Mouse (Mus musculus) hindbrain, embryonic 12.5 days (tissue): ENCODE measurements at regions not wholly inside any gene's neighbourhood (a gene's known extent, or its start where the extent isn't known, plus 50 kb on each side); places are given as distances from the start of the nearest gene placed in this dataset.

Source experiments
- ATAC-seq: fragments of 200-750 bp; cut with Nextera tagmentation; 2 replicates; pipeline ENCODE4 v1.8.0; 2017; ENCODE audit warnings: moderate TSS enrichment; ENCODE audit not compliant: low FRiP score
- H3K27ac ChIP-seq: fragments of 300-500 bp; sonication (generic); 2 replicates; pipeline ENCODE4 v1.5.1; 2016; ENCODE audit warnings: mild to moderate bottlenecking
- H3K27me3 ChIP-seq: fragments of 300-500 bp; sonication (generic); 2 replicates; pipeline ENCODE4 v1.6.1; 2016; ENCODE audit warnings: mild to moderate bottlenecking
- H3K36me3 ChIP-seq: fragments of 300-500 bp; sonication (generic); 2 replicates; pipeline ENCODE4 v1.6.1; 2016; ENCODE audit warnings: mild to moderate bottlenecking
- H3K4me1 ChIP-seq: fragments of 300-500 bp; sonication (generic); 2 replicates; pipeline ENCODE4 v1.6.1; 2016
- H3K4me2 ChIP-seq: fragments of 300-500 bp; sonication (generic); replicated peaks from 2 replicates; pipeline ENCODE4 v1.6.1; 2016; ENCODE audit warnings: mild to moderate bottlenecking
- H3K4me3 ChIP-seq: fragments of 300-500 bp; sonication (generic); 2 replicates; pipeline ENCODE4 v1.5.1; 2016; ENCODE audit warnings: mild to moderate bottlenecking
- H3K9ac ChIP-seq: fragments of 300-500 bp; sonication (generic); 2 replicates; pipeline ENCODE4 v1.6.1; 2016; ENCODE audit warnings: mild to moderate bottlenecking, moderate library complexity
- H3K9me3 ChIP-seq: fragments of 300-500 bp; sonication (generic); replicated peaks from 2 replicates; pipeline ENCODE4 v1.6.1; 2016; ENCODE audit warnings: mild to moderate bottlenecking
- WGBS: fragments of 180-500 bp; shearing (Covaris S2); methylation state at CpG from one replicate; pipeline ENCODE4 v1.1.7; 2016; 5-methylcytosine and 5-hydroxymethylcytosine counted together

- WGBS = 91% methylated on average over 9 of the region's 9 CpGs
- Histone ChIP-seq H3K27ac (no peak overlapping the region), H3K27me3 (peaks cover 6% of the 10 kb centered on the region; the same call in 1 of the 2 replicates), H3K4me3 (no peak overlapping the region), H3K9me3 (no peaks in the 10 kb centered on the region), H3K36me3 (no peaks in the 10 kb centered on the region), H3K4me2 (no peak overlapping the region), H3K4me1 (peaks cover 8% of the 10 kb centered on the region; the same call in 1 of the 2 replicates), H3K9ac (no peak overlapping the region)
- no peak for ATAC-seq
Observed at GRCm38 (mm10) chr3:52858259-52858658, 158.8 kb downstream of the Cog6 start.

- Histone ChIP-seq H3K36me3 (no peaks in the 10 kb centered on the region), H3K4me1 (peaks cover 8% of the 10 kb centered on the region; the same call in 1 of the 2 replicates), H3K9ac (no peak overlapping the region), H3K4me2 (no peak overlapping the region), H3K4me3 (no peak overlapping the region), H3K9me3 (no peaks in the 10 kb centered on the region), H3K27me3 (peaks cover 6% of the 10 kb centered on the region; the same call in 1 of the 2 replicates), H3K27ac (no peak overlapping the region)
- ATAC-seq = no peak
- 28% methylated on average over 3 of the region's 3 CpGs for WGBS
Observed at GRCm38 (mm10) chr3:52857076-52857475, 160.0 kb downstream of the Cog6 start.

- H3K27ac ChIP-seq = no peak overlapping the region
- peaks cover 3% of the 10 kb centered on the region; the same call in 1 of the 2 replicates for H3K27me3 ChIP-seq
- no peak for ATAC-seq
- H3K36me3 ChIP-seq = no peaks in the 10 kb centered on the region
- H3K9ac ChIP-seq = no peak overlapping the region
- H3K4me2 ChIP-seq = no peak overlapping the region
- peaks cover 6% of the 10 kb centered on the region; the same call in 1 of the 2 replicates for H3K4me1 ChIP-seq
- no peak overlapping the region for H3K4me3 ChIP-seq
- no peaks in the 10 kb centered on the region for H3K9me3 ChIP-seq
- WGBS = 92% methylated on average over 7 of the region's 7 CpGs
Observed at GRCm38 (mm10) chr3:52854560-52854959, 162.5 kb downstream of the Cog6 start.

GRCm38 (mm10) chr3:52853126-52853525 lies 163.9 kb downstream of the Cog6 start:
- Histone ChIP-seq H3K9me3 (no peaks in the 10 kb centered on the region), H3K9ac (no peak overlapping the region), H3K4me2 (no peak overlapping the region), H3K4me3 (no peak overlapping the region), H3K27ac (no peak overlapping the region), H3K27me3 (peaks cover under 1% of the 10 kb centered on the region; the same call in 1 of the 2 replicates), H3K36me3 (no peaks in the 10 kb centered on the region), H3K4me1 (peaks cover 6% of the 10 kb centered on the region; the same call in 1 of the 2 replicates)
- WGBS = 85% methylated on average over 3 of the region's 3 CpGs
- ATAC-seq = no peak

- H3K27me3 ChIP-seq = no peaks in the 10 kb centered on the region
- no peak overlapping the region for H3K9ac ChIP-seq
- H3K36me3 ChIP-seq = no peaks in the 10 kb centered on the region
- H3K4me3 ChIP-seq = no peak overlapping the region
- no peak; the same call in 1 of the 2 replicates for ATAC-seq
- H3K4me1 ChIP-seq = peaks cover 4% of the 10 kb centered on the region; the same call in 1 of the 2 replicates
- H3K4me2 ChIP-seq = no peak overlapping the region
- H3K27ac ChIP-seq = no peak overlapping the region
- no peaks in the 10 kb centered on the region for H3K9me3 ChIP-seq
Observed at GRCm38 (mm10) chr3:52845166-52845565, 171.9 kb downstream of the Cog6 start.

GRCm38 (mm10) chr3:52843998-52844397 lies 173.0 kb downstream of the Cog6 start:
- WGBS = 33% methylated on average over 7 of the region's 7 CpGs
- Histone ChIP-seq H3K36me3 (no peaks in the 10 kb centered on the region), H3K4me2 (no peak overlapping the region), H3K27ac (no peak overlapping the region), H3K9ac (no peak overlapping the region), H3K4me3 (no peak overlapping the region), H3K4me1 (no peaks in the 10 kb centered on the region), H3K9me3 (no peaks in the 10 kb centered on the region), H3K27me3 (0 out of 2 replicates have a peak, but pooled peaks cover 7% of the 10 kb centered on the region)
- no peak for ATAC-seq

- Histone ChIP-seq H3K4me2 (no peak overlapping the region), H3K9me3 (no peaks in the 10 kb centered on the region), H3K9ac (no peak overlapping the region), H3K36me3 (no peaks in the 10 kb centered on the region), H3K4me1 (peaks cover 5% of the 10 kb centered on the region), H3K27ac (no peak overlapping the region), H3K27me3 (0 out of 2 replicates have a peak, but pooled peaks cover 7% of the 10 kb centered on the region), H3K4me3 (no peak overlapping the region)
- ATAC-seq = no peak
- WGBS = 81% methylated on average over 10 of the region's 10 CpGs
Observed at GRCm38 (mm10) chr3:52842866-52843425, 174.1 kb downstream of the Cog6 start.

- Histone ChIP-seq H3K27me3 (0 out of 2 replicates have a peak, but pooled peaks cover 7% of the 10 kb centered on the region), H3K4me2 (no peak overlapping the region), H3K27ac (no peak overlapping the region), H3K4me3 (no peak overlapping the region), H3K9ac (no peak overlapping the region), H3K4me1 (peaks cover 14% of the 10 kb centered on the region), H3K9me3 (no peaks in the 10 kb centered on the region), H3K36me3 (no peaks in the 10 kb centered on the region)
- 62% methylated on average over 12 of the region's 12 CpGs for WGBS
- ATAC-seq = no peak
Observed at GRCm38 (mm10) chr3:52840160-52840953, 176.7 kb downstream of the Cog6 start.

GRCm38 (mm10) chr3:52838020-52838419 lies 179.0 kb downstream of the Cog6 start:
- Histone ChIP-seq H3K27ac (no peak overlapping the region), H3K36me3 (no peaks in the 10 kb centered on the region), H3K4me1 (peaks cover 14% of the 10 kb centered on the region), H3K9me3 (no peaks in the 10 kb centered on the region), H3K9ac (no peak overlapping the region), H3K27me3 (0 out of 2 replicates have a peak, but pooled peaks cover 7% of the 10 kb centered on the region), H3K4me3 (no peak overlapping the region), H3K4me2 (0 out of 2 replicates have a peak overlapping the region, but pooled peaks have one; percentile 19)
- ATAC-seq = peak; percentile 58; the same call in 1 of the 2 replicates
- WGBS = 52% methylated on average over 14 of the region's 14 CpGs

- Histone ChIP-seq H3K36me3 (no peaks in the 10 kb centered on the region), H3K9ac (no peak overlapping the region), H3K4me3 (no peak overlapping the region), H3K4me2 (no peak overlapping the region), H3K9me3 (no peaks in the 10 kb centered on the region), H3K27me3 (0 out of 2 replicates have a peak, but pooled peaks cover 7% of the 10 kb centered on the region), H3K27ac (no peak overlapping the region), H3K4me1 (peaks cover 14% of the 10 kb centered on the region)
- no peak for ATAC-seq
- WGBS = 12% methylated on average over 4 of the region's 4 CpGs
Observed at GRCm38 (mm10) chr3:52837527-52837926, 179.5 kb downstream of the Cog6 start.

- WGBS = 13% methylated on average over 8 of the region's 8 CpGs
- H3K27me3 ChIP-seq = 0 out of 2 replicates have a peak, but pooled peaks cover 7% of the 10 kb centered on the region
- H3K4me1 ChIP-seq = peaks cover 14% of the 10 kb centered on the region
- no peak for ATAC-seq
- H3K4me2 ChIP-seq = no peak overlapping the region
- H3K4me3 ChIP-seq = no peak overlapping the region
- no peaks in the 10 kb centered on the region for H3K36me3 ChIP-seq
- H3K27ac ChIP-seq = no peak overlapping the region
- no peak overlapping the region for H3K9ac ChIP-seq
- no peaks in the 10 kb centered on the region for H3K9me3 ChIP-seq
Observed at GRCm38 (mm10) chr3:52836780-52837179, 180.3 kb downstream of the Cog6 start.

GRCm38 (mm10) chr3:52832421-52832820 lies 184.6 kb downstream of the Cog6 start:
- H3K27me3 ChIP-seq = no peaks in the 10 kb centered on the region
- peaks cover 4% of the 10 kb centered on the region; the same call in 1 of the 2 replicates for H3K4me1 ChIP-seq
- no peak overlapping the region for H3K4me3 ChIP-seq
- 86% methylated on average over 5 of the region's 5 CpGs for WGBS
- no peak overlapping the region for H3K4me2 ChIP-seq
- H3K36me3 ChIP-seq = no peaks in the 10 kb centered on the region
- H3K9me3 ChIP-seq = no peaks in the 10 kb centered on the region
- no peak for ATAC-seq
- H3K9ac ChIP-seq = no peak overlapping the region
- no peak overlapping the region for H3K27ac ChIP-seq
